Mouse (Mus musculus) brain, embryonic 18.5 days (tissue): ENCODE data around the gene Lag3.
"Not testable (repeated sequence)": the region's sequence is repeated elsewhere in the genome, so short reads cannot be mapped to it uniquely, and the experiment has no call there.

Experiments used
- DNase-seq: peaks from one replicate; pipeline ENCODE4 v3.0.0-alpha.2; 2012; ENCODE audit warnings: low read depth, low spot score

Gene Lag3

DNA sequence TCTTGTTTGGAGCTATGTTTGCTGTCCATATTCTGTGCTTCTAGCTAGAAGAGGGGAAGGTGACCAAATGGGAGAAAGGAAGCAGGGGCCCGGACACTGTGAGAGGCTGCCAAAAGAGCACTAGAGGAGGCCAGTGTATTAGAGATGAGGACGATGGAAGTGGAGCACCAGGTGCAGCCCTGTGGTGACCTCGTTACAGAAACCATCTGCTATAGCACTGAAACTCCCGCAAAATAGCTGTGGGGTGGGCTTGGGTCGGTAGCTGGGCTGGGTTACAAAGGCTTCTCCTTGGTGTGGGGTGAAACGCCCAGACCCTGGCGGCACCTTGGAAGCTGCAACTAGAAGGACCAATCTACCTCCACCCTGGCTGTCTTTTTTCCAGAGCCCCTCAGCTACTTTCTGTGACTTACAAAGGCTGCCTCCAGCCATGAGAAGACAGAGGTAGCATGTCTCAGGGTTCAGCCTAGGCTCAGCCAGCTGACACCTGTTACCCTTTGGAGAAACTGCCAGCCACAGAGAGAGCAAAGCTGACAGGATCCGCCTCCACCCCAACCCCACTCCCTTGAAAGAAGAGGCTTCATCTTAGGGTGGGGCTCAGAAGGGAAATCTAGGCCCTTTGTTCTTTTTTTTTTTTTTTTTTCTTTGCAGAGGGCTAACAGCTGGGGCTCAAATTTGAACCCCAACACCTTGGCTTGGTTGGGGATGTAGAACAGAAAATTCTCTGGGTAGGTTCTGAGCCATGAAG lies 11.3 kb downstream of the Lag3 start:
- no peak for DNase-seq

DNA sequence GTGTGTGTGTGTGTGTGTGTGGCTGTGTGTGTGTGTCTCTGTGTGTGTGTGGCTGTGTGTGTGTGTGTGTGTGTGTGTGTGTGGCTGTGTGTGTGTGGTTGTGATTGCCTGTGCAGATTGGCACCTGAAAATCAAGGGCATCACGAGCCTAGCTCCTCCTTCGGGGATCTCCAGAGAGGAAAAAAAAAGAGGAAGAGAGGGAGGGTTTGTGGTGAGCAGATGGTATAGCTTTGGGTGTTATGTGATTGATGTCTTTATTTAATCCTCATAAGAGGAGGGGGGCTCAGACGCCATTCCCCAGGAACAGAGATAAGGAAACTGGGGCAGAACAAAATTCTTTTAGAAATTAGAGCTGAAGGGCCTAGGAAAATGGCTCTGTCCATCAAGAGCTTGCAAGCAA lies 13.1 kb downstream of the Lag3 start:
- no peak for DNase-seq

DNA sequence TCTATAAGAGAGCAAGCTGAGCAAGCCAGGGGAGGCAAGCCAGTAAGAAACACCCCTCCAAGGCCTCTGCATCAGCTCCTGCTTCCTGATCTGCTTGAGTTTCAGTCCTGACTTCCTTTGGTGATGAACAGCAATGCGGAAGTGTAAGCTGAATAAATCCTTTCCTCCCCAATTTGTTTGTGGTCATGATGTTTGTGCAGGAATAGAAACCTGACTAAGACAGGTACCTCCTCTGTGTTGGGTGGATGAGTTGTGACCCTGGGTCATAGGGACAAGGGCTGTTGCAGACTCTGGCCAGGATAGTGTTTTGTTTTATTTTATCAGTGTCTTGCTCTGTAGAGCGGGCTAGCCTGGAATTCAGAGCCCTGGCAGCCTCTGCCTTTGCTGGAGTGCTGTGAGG lies 17.4 kb downstream of the Lag3 start:
- DNase-seq, result not testable (repeated sequence)

DNA sequence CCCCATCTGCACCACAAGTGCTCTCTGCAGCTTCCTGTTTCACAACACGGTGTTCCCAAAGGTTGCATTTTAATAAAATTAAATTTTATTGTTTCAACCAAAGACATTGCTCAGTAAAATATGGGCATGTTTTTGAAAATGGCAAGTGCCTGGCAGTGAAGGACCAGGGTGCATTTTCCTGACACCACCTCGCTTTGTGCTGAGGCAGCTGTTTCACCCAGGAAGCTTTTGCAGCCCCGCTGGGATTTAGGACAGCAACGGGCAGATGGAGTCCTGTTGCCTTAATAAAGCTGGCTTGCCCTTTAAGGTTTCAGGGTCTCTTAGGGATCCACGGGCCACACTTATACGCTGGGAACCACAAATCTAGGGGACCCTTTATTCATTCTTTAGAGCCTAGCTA lies 20.5 kb downstream of the Lag3 start:
- no peak for DNase-seq

DNA sequence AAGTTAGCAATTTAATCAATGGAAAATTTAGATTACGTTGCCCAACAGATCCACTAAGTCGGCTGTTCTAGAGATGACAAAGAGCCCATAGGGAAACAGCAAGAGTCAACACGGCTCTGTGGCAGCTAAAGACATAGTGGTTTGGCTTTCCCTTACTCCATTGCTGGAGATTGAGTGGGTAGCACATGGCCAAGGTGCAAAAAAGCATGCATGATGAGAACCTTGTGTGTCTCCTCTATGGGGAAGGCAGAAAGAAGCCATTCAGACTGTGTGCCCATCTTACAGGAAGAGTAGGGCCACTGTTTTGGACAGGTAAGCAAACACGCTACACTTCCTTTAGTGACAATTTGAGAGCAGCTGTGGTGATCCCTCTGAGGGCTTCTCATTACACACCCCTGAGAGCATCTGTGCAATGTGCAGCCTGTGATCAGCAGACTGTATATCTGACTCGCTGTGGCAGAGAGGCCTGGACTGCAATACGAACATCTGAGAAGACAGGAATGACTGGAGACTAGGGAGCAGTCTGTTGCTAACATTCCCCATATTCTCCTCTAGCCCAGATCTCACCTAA lies 22.9 kb downstream of the Lag3 start:
- DNase-seq, result no peak

DNA sequence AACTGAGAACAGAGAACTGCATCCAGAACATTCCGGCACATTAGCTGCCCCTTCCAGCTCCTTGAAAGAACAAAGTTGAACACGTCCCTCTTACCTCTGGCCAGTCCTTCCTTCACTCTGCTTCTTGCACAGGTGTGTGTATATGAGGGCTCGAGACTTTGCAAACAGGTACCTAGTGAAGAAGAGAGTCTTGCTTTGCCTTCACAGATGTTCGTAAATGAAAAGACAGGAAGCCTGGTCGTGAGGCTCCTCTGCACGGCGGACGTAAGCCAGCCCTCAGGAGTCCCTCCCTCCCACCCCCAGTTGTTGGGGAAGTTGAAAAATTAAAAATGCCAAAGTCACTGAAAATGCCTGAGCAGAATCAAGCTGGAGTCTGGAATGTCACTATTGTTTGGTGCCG lies 23.5 kb downstream of the Lag3 start, which contains the start of gene Cd4:
Gene Cd4 (minus strand): TSS at position 236 of the 400 bp plus-strand sequence.
- no peak for DNase-seq

DNA sequence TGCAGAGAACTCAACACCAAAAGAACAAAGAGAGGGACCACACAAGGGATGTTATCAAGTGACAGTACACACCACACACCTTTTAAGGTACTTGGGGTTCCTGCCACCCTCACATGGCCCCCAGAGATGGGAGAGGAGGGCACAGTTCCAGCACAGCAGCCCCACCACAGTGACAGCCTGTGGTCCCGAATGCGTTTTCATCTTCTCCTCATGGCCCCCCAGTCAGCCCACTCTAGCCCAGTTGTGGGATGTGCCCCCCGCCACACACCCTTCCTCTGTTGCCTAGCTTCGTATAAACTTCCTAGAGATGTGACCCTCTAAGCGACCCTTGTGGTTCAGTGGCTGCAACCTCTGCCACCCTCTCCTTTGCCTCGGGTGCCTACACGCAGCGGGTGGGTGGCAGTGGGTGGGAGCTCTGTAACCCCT lies 25.5 kb downstream of the Lag3 start:
- DNase-seq, result no peak

DNA sequence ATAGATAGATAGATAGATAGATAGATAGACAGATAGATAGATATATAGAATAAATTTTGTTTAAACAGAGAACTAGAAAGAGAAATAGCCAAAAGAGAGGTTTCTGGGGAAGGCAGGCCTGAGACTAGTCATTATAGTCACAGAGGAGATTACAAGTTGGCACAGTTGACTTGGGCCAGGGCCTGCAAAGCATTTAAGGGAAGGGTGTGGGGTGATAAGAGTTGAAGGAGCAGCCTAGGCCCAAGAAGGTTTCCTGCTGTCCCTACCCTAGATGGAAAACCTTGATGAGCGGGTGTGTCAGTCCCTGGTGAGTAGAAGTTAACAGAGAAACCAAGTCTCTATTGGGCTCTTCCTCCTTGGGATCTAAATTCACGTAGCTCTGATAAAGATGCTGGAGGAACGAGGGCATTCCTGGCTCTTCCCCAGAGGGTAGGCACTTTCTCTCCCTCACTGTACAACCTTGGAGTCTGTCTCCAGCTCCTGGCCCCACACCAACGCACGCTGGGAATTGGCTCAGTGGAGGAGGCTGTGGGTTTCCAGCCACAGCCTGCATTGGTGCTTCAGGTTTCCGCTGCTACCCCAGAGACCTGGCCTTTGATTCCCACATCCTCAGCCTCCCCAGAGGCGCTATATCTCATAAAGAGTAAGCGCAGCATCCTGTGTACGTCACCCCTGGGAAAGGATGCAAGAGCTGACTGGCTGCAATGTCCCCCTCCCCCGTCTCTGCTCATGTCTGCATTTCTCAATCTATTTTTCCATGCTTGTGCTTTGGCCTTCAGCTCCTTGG lies 26.6 kb downstream of the Lag3 start:
- no peak for DNase-seq

DNA sequence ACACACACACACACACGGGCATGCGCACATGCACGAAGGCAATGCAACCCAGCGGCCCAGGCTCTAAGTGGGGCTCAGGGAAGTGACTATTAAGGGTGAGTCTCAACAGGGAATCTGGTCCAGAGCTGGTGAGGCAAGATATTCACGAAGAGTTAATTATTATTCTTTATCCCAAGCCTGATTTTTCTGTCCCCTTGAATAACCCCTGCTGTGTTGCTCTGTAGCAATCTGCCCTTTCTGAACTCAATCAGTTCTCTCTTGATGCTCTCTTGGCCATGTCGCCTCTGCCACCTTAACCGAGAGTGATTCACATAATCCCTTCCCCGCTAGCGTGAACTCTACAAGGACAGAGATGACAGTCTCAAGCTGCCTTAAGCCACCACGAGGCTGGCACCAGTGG lies 28.2 kb downstream of the Lag3 start:
- no peak for DNase-seq

DNA sequence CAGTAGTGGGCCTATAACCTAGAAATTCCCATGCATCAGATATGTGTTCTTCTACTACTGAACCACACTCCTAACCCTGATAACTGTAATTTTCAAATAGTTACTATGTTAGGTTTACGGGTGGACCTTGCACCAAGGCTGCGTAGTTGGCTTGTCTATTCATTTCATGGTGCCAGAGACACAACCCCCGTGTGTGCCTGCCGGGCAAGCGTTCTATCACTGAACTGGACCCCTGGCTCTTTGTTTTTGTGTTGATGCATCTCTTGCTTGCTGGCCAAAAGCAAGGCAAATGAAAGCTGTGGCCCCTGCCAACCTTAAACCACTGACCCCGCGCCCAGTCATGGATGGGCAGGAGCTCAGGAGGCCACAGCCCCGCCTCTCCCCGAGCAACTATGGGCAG lies 29.7 kb downstream of the Lag3 start:
- DNase-seq, result no peak

DNA sequence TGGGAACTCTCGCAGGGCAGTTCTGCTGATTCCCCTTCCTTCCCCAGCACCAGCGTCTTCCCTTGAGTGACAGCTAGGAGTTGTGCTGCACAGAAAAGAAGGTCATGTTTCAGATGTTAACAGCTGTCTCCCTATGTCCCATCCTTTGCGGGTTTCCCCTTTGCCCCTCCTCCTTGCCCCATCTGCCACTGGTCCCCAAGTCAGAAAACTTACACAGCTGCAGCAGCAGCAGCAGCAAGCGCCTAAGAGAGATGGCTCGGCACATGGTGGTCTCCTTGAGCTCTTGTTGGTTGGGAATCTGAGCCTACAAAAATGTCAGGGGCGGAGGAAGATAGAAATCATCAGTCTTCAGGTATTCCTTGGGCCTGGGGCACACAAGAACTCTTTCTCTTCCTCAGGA lies 32.1 kb downstream of the Lag3 start:
- DNase-seq, result no peak

DNA sequence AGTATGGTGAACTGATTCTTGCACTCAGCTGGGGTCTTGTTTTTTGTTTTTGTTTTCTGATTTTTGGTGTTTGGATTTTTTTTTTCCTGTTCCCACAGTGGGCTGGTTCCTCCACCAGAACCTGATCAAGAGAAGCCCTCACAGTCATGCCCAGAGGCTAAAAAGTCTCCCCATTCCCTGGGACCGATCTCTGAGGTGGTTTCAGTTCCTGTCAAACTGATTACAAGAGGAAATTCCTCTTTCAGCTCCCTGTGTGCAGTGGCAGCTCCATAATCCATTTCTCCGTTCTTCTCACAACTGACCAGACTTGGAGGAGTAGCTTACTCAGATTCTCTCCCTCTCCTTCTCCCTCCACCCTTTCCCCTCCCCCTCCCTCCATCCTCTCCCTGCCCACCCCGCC lies 37.2 kb downstream of the Lag3 start:
- no peak for DNase-seq

DNA sequence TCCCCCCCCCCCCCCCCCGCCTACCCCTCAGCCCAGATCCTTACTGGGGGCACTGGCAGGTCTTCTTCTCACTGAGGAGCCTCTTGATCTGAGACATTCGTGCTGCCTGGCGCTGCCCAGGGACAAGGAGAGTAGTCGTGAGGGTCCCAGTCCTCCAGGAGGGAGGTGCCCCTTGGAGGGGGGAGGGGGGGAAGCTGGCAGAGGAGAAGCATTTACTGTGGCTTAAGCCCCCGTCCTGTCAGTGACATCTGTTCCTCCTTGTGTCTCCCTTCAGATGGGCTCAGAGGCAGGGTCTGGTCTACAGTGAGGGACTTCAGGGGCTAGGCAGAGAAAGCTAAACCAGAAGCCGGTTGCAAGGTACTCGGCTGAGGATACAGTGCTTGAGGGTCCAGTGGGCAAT lies 44.9 kb downstream of the Lag3 start:
- no peak for DNase-seq

DNA sequence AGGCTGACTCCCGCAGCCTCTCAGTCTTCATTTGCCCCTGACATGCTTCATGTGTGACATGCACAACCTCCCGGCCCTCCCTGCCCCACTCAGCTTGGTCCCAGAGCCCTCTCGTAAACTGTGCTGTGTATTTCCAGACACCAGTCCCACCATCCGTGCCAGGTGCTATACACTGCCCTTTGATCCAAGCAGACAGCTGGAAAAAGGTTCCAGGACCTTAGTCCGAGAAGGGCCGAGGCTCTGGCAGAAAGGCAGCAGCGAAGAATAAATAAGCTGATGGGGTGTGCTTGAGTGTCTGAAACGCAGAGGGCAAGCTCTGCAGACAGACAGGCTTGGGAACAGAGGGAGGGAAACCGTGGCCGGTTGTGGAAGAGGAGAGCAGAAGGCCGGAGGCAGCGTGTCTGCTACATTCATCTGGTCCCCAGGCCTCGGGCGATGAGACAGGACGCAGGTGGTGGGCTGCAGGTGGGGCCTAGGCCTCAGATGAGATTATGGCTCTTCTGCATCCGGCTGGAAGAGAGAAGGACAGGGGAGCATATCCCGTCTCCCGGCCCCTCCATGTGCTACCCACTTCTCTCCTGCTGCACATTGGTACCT lies 45.6 kb downstream of the Lag3 start:
- DNase-seq, result no peak

DNA sequence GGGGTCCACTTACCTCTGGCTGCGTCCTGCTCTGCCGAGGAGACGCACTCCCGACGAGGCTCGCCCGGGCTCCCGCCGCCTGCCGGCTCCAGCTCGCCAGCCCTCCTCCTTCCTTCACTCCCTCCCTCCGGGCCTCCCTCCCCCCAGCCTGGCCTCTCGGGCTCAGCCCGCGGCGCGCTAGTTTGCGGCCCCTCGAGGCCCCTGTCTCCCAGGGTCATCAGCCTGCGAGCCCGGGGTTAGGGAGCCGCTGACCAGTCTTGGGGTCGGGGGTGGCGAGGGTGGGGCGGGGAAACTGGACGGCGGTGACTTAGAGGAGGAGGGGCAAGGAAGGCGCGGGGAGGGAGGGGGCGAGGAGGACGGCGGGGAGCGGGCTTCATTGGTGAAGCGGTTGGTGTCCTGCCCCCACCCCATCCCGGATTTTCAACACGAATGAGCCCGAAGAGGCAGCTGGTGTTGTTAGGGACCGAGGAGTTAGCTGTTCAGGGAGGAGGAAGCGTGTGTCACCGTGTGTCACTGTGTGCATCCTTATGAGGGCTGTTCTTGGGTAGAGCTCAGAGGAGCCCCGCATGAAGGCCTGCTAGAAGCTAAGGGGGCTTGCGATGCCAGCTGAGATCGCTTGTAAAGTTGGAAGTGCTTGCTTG lies 47.7 kb downstream of the Lag3 start, which contains the start of gene Gpr162:
Gene Gpr162 (minus strand): TSS at position 326 of the 641 bp plus-strand sequence.
- no peak for DNase-seq

DNA sequence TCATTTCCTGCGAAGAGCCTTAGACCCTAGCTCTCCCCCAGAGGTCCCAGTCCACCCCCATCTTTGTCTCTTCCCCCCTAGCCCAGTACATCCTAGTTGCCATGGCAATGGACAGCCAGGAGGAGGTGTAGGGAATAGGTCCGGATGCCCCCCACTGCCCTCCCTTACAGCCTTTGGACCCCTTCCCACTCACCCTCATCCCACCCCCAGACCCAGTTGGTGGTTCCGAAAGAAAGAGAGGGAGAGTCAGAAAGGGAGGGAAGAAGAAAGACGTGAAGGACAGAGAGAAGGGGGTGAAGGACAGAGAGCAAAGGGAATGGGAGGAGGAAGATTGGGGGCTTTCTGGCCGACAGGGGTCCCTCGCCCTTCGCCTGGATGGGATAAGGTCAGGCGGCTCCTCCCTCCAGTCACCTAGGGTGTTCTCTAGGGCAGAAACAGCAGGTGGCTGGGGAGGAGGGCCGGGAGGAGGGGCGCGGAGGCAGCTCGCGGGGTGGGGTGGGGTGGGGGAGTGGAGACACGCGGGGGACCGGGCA lies 48.3 kb downstream of the Lag3 start:
- no peak for DNase-seq

DNA sequence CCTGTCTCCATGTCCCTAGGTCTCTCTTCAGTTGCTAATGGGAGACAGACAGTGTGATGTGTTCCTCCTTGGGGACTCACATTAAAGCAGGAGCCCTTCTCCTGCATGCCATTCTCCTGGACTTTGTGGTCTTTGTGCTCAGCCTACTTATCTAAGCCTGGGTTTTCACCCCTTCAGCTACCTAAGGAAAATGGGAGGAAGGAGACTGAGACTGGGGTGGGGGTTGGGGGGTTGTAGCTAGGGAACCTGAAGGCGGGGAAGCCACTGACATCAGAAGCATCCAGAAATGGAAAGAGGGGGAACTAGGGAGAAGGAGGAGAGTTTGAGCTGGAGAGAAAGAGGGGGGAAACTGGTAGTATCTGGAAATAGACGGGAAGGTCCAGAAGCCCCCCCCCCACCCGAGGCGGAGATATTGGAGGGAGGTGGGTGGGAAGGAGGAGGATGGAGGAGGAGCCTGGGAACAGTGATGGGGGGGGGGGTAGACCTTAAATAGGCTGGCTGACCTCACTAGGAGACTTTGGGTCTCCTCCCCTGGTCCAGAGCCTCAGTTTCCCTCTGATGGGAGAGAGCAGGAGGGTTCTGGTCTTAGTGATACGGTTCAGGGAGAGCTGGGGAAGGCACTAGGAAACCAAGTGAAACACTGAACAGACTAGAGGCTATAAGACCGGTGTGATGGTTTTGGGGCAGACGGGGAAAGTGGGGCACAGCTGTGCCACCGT lies 48.9 kb downstream of the Lag3 start:
- no peak for DNase-seq

DNA sequence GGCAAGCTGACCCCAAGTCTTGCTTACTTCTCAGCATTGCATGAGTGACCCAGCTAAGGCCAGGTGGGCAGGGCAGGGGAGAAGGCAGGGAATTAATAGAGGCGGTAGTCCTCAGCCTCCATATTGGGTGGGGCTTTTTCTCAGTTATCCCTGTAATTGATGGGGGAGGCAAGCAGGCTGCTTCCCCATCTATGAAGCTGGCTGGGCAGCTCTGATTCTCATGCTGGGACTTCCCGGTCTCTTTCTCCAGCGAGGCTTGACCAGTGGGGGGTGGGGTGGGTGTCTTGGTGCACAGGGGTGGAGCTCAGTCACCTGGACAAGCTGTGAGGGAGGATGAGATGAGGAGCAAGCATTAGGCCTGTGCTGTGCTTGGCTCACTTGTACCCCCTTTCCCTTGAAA lies 49.7 kb downstream of the Lag3 start:
- no peak for DNase-seq

DNA sequence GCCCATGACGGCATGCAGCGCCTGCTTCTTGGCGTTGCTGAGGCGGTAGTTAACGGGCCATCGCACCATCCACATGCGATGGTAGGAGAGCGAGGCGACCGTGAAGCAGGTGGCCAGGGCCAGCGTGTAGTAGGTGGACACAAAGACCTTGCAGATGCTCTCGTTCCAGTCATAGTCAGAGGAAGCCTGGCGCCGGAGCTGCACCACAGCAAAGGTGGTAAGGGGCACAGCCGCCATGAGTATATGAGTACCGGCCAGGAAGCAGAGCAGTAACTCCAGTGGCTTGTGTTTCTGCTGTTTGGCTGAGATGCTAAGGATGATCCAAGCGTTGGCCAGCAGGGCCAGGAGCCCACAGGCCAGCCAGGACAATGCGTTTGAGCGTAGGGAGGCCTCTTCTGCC lies 50.2 kb downstream of the Lag3 start:
- no peak for DNase-seq

DNA sequence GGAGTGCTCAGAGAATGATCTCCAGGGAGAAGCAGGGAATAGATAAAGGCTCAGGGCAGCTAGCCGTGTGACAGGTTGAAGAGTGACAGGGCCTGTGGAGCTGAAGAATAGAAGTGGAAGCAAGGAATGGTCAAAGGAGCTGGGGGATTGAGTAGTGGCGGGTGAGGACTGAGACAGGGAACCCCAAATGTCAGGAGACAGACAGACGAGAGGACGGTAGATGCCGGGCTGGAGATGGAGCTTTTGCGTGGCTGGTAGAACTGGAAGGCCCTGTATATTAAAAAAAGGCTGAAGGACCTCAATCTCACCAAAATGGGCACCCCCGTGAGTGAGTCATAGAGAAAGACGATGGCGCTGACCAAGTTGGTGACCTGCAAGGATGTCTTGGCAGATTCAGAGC lies 51.0 kb downstream of the Lag3 start:
- DNase-seq, result no peak

DNA sequence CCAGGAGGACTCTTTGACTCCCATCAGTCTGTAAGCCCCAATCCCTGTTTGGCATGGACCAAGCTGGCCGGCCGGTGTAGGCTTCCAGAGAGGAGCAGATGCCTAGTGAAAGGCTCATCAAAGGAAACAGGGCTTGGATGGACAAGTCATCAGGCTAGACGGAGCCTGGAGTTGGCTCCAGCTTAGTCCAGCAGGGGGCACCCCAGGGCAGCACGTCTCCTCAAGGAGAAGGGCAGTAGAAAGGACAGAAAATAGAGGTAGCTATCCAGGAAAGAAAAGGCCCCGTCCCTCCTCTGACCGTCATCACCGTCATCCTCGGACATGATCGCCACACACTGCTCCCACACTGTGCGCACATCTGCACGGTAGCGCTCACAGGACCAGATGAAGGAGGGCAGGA lies 51.8 kb downstream of the Lag3 start:
- DNase-seq, result no peak
